ENCODE assay signal across 10 mouse cellular contexts in the genomic region with DNA sequence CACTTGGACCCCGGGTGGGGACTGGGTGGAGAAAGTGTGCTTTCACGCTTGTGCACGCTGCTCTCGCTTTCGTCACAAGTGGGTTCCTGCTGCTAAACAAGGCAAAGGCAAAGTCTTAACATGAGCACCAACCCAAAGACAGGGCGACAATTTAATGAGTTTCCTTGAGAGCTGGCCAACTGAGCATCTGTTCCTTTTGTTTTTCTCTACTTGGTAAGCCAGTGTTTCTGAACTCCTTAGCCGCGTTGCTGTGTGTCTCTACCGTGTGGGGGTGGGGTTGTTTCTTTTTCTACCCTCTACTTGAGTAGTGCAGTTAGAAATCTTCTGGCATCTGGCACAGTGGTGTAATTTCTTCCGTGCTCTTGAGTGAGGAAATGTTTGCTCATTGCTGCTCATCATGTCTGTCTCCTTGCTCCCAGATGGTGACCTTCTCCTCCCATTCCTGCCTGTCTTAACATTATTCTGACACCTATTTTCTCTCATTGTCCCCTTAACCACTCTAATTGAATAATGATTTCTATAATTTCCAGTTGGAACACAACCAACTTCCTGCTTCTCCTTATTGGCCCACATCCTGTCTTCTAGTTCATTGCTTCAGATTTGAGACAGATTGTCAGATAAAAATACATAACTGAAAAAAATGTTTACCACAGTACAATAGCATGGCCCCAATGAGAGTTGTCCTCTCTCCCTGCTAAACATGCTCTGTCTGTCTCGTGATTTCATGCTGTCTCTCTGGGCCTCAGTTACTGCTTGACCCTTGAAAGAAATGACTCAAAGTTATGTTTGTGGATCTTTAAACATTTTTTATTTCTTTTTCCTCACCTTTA.
DNase-seq lines count a peak whose midpoint lies in the region; ATAC-seq and TF ChIP-seq lines count a peak whose summit lies in the region.
"Had no signal": no experiment of that assay in that cellular context is flagged by ENCODE, and none has a peak within 500 bp of the region (broad histone marks: within the 10 kb centered on the region; RNA-seq: fewer than 3 reads in every experiment).

No protein-coding gene starts in this region.

- intact Hi-C loops in gastrocnemius, adult 2 months (cut with DNase I): loop anchor here (2.0 kb wide), 1 partner anchor 240 kb away; no protein-coding TSS in a partner anchor

- no peak overlapping the region for H3K4me2 ChIP-seq in midbrain, postnatal 0 days (ENCODE audit: low read depth, low read length, poor library complexity, severe bottlenecking)
- peak overlapping the region; percentile 2; the same call in 1 of the 2 replicates for H3K4me2 ChIP-seq in forebrain, embryonic 14.5 days (ENCODE audit: low read length)
- H3K4me2 ChIP-seq: embryonic facial prominence, embryonic 15.5 days had no signal

- no peaks in the 10 kb centered on the region for H3K9me3 ChIP-seq in midbrain, postnatal 0 days (ENCODE audit: low read length)
- no peaks in the 10 kb centered on the region for H3K9me3 ChIP-seq in midbrain, embryonic 10.5 days (replicated peaks)
- H3K9me3 ChIP-seq in forebrain, embryonic 14.5 days (replicated peaks; ENCODE audit: control insufficient read depth, low read length): no peaks in the 10 kb centered on the region
- H3K9me3 ChIP-seq: embryonic facial prominence, embryonic 15.5 days had no signal

- 50% methylated on average over 11 of the region's 11 CpGs for WGBS in midbrain, postnatal 0 days
- WGBS in midbrain, embryonic 10.5 days: 69% methylated on average over 11 of the region's 11 CpGs
- WGBS in forebrain, embryonic 14.5 days: 13% methylated on average over 11 of the region's 11 CpGs

- H3K4me1 ChIP-seq in midbrain, postnatal 0 days (ENCODE audit: insufficient read depth, low read length): 0 out of 2 replicates have a peak, but pooled peaks cover 7% of the 10 kb centered on the region
- H3K4me1 ChIP-seq in midbrain, embryonic 10.5 days: peaks cover 17% of the 10 kb centered on the region
- H3K4me1 ChIP-seq in forebrain, embryonic 14.5 days (ENCODE audit: control insufficient read depth, insufficient read depth, low read length): peaks cover 31% of the 10 kb centered on the region

- H3K27me3 ChIP-seq in midbrain, postnatal 0 days (ENCODE audit: insufficient read depth, low read length): no peaks in the 10 kb centered on the region
- peaks cover 55% of the 10 kb centered on the region for H3K27me3 ChIP-seq in midbrain, embryonic 10.5 days (ENCODE audit: low read depth, poor library complexity, severe bottlenecking)
- H3K27me3 ChIP-seq in forebrain, embryonic 14.5 days (replicated peaks; ENCODE audit: control insufficient read depth, insufficient read depth, low read length): no peaks in the 10 kb centered on the region
- H3K27me3 ChIP-seq: embryonic facial prominence, embryonic 15.5 days had no signal

- H3K9ac ChIP-seq in midbrain, postnatal 0 days (replicated peaks; ENCODE audit: low read length, poor library complexity, severe bottlenecking): no peak overlapping the region
- H3K9ac ChIP-seq in forebrain, embryonic 14.5 days (ENCODE audit: low read length): no peak overlapping the region
- H3K9ac ChIP-seq: embryonic facial prominence, embryonic 15.5 days had no signal

- H3K4me3 ChIP-seq in gastrocnemius, adult 2 months: peak overlapping the region; percentile 51
- H3K4me3 ChIP-seq in midbrain, postnatal 0 days (ENCODE audit: low read depth, low read length): no peak overlapping the region
- no peak overlapping the region for H3K4me3 ChIP-seq in midbrain, embryonic 10.5 days
- H3K4me3 ChIP-seq in forebrain, embryonic 14.5 days (ENCODE audit: low read depth, low read length): no peak overlapping the region
- H3K4me3 ChIP-seq: embryonic facial prominence, embryonic 15.5 days; left cerebral cortex, adult 2 months had no signal

- no peak for DNase-seq in gastrocnemius, adult 2 months
- DNase-seq in gastrocnemius, postnatal 4 days (ENCODE audit: low spot score in 2 of 2): no peak
- DNase-seq in midbrain, postnatal 0 days (ENCODE audit: low spot score): peak; percentile 69
- no peak for DNase-seq in midbrain, embryonic 10.5 days (ENCODE audit: low spot score)
- peak; percentile 91 for DNase-seq in forebrain, embryonic 14.5 days (ENCODE audit: low spot score)

- TF ChIP-seq CTCF in gastrocnemius, adult 2 months (IDR thresholded peaks at IDR 0.05): no peak
- TF ChIP-seq CTCF in midbrain, postnatal 0 days (IDR thresholded peaks at IDR 0.05): no peak

- H3K27ac ChIP-seq in gastrocnemius, adult 2 months: peak overlapping the region; percentile 70
- H3K27ac ChIP-seq in midbrain, postnatal 0 days (ENCODE audit: low read depth, low read length): no peak overlapping the region
- H3K27ac ChIP-seq in midbrain, embryonic 10.5 days (replicated peaks): no peak overlapping the region
- peak overlapping the region; percentile 74 for H3K27ac ChIP-seq in forebrain, embryonic 14.5 days (ENCODE audit: low read depth, low read length)
- H3K27ac ChIP-seq: embryonic facial prominence, embryonic 15.5 days; left cerebral cortex, adult 2 months had no signal

- H3K36me3 ChIP-seq in midbrain, postnatal 0 days (ENCODE audit: insufficient read depth, low read length): no peaks in the 10 kb centered on the region
- peaks cover 5% of the 10 kb centered on the region; the same call in 1 of the 2 replicates for H3K36me3 ChIP-seq in midbrain, embryonic 10.5 days
- H3K36me3 ChIP-seq in forebrain, embryonic 14.5 days (ENCODE audit: control insufficient read depth, insufficient read depth, low read length): 0 out of 2 replicates have a peak, but pooled peaks cover 2% of the 10 kb centered on the region
- H3K36me3 ChIP-seq: embryonic facial prominence, embryonic 15.5 days had no signal

- ATAC-seq in midbrain, postnatal 0 days (ENCODE audit: low FRiP score): no peak
- ATAC-seq in forebrain, embryonic 14.5 days: peak; percentile 80
- peak; percentile 52 for ATAC-seq in megakaryocyte progenitor cell, adult 5-6 weeks (replicated peaks; ENCODE audit: poor library complexity)
- ATAC-seq in monocyte, adult 5-6 weeks (replicated peaks; ENCODE audit: insufficient number of reproducible peaks, low FRiP score, low TSS enrichment, poor library complexity, severe bottlenecking): no peak
- no peak for ATAC-seq in megakaryocyte-erythroid progenitor cell, adult 5-6 weeks (replicated peaks; ENCODE audit: low FRiP score, low TSS enrichment, poor library complexity, severe bottlenecking)

Comparison
In these comparisons a context has a peak if more than half of its experiments do, and no peak if none do; other contexts are left out.
1. DNase-seq: peak in midbrain, postnatal 0 days (single experiment) and forebrain, embryonic 14.5 days (single experiment); none in gastrocnemius, adult 2 months (single experiment), gastrocnemius, postnatal 4 days (0 of 2) and midbrain, embryonic 10.5 days (single experiment).
2. H3K27ac ChIP-seq: peak in gastrocnemius, adult 2 months (single experiment) and forebrain, embryonic 14.5 days (single experiment); none in midbrain, postnatal 0 days (single experiment) and midbrain, embryonic 10.5 days (single experiment).
3. ATAC-seq: peak in forebrain, embryonic 14.5 days (single experiment) and megakaryocyte progenitor cell, adult 5-6 weeks (single experiment); none in midbrain, postnatal 0 days (single experiment), monocyte, adult 5-6 weeks (single experiment) and megakaryocyte-erythroid progenitor cell, adult 5-6 weeks (single experiment).